Mouse (Mus musculus) cortical plate, adult 2 months (tissue): ENCODE measurements around the gene Sf3a1.

Experiments
- CTCF ChIP-seq: fragments of 200-500 bp; IDR thresholded peaks from 2 replicates; pipeline ENCODE4 v1.5.1; 2011; ENCODE audit warnings: mild to moderate bottlenecking, control low read depth, low read length; ENCODE audit not compliant: insufficient read depth; ENCODE audit errors: extremely low read depth
- POLR2A ChIP-seq: fragments of 200-500 bp; IDR thresholded peaks from 2 replicates; pipeline ENCODE4 v1.6.1; 2011; ENCODE audit warnings: mild to moderate bottlenecking, low read length, control low read depth; ENCODE audit not compliant: insufficient read depth; ENCODE audit errors: extremely low read depth

GRCm38 (mm10) chr11:4118081-4118921 lies 41.8 kb upstream of the Sf3a1 start:
- peak; percentile 67 for TF ChIP-seq POLR2A
- TF ChIP-seq CTCF, result no peak
